Mouse (Mus musculus): ENCODE results near the gene Zfp385a.

The Zfp385a gene

GRCm38 (mm10) chr15:103362950-103363349 lies 23.1 kb upstream of the Zfp385a start:
- DNase-seq, result no peak

- no peak for DNase-seq
These were observed 22.4 kb upstream of the Zfp385a start for GRCm38 (mm10) chr15:103362333-103362732.

GRCm38 (mm10) chr15:103361269-103361668 lies 21.4 kb upstream of the Zfp385a start:
- DNase-seq, result no peak

GRCm38 (mm10) chr15:103359869-103360602 lies 20.1 kb upstream of the Zfp385a start:
- no peak for DNase-seq

GRCm38 (mm10) chr15:103359122-103359510 lies 19.2 kb upstream of the Zfp385a start:
- DNase-seq, result no peak

GRCm38 (mm10) chr15:103358278-103359121 lies 18.6 kb upstream of the Zfp385a start:
- DNase-seq, result no peak

- DNase-seq, result no peak
These were observed 17.9 kb upstream of the Zfp385a start for GRCm38 (mm10) chr15:103357817-103358216.

GRCm38 (mm10) chr15:103356130-103356529 lies 16.2 kb upstream of the Zfp385a start:
- no peak for DNase-seq

- DNase-seq, result no peak
These were observed 15.5 kb upstream of the Zfp385a start for GRCm38 (mm10) chr15:103355420-103355819.

GRCm38 (mm10) chr15:103354690-103355089 lies 14.8 kb upstream of the Zfp385a start:
- no peak for DNase-seq

- DNase-seq, result no peak
These were observed 13.8 kb upstream of the Zfp385a start for GRCm38 (mm10) chr15:103353511-103354256.

GRCm38 (mm10) chr15:103352856-103353255 lies 13.0 kb upstream of the Zfp385a start:
- no peak for DNase-seq

GRCm38 (mm10) chr15:103347275-103347684 lies 7.4 kb upstream of the Zfp385a start:
- DNase-seq, result peak; percentile 61

GRCm38 (mm10) chr15:103345789-103346188 lies 5.9 kb upstream of the Zfp385a start:
- DNase-seq, result no peak

GRCm38 (mm10) chr15:103343556-103343955 lies 3.7 kb upstream of the Zfp385a start:
- no peak for DNase-seq

GRCm38 (mm10) chr15:103343008-103343407 lies 3.1 kb upstream of the Zfp385a start:
- DNase-seq, result no peak

- DNase-seq, result peak; percentile 76
These were observed 2.5 kb upstream of the Zfp385a start for GRCm38 (mm10) chr15:103342415-103342814.

GRCm38 (mm10) chr15:103341547-103341946 lies 1.7 kb upstream of the Zfp385a start:
- no peak for DNase-seq

- DNase-seq, result no peak
These were observed 893 bp upstream of the Zfp385a start for GRCm38 (mm10) chr15:103340786-103341185.

GRCm38 (mm10) chr15:103339166-103339960 lies 530 bp downstream of the Zfp385a start:
- no peak for DNase-seq

GRCm38 (mm10) chr15:103338829-103339165 lies 1.1 kb downstream of the Zfp385a start:
- DNase-seq, result no peak

GRCm38 (mm10) chr15:103336996-103337667 lies 2.8 kb downstream of the Zfp385a start:
- DNase-seq, result no peak
